Mouse (Mus musculus) ES-E14 (cell line): Measurements from ENCODE around the gene Susd2.

Source experiments
- CHD2 ChIP-seq: IDR thresholded peaks from 2 replicates; pipeline ENCODE4 v1.6.1; 2014; ENCODE audit warnings: mild to moderate bottlenecking, low read depth, low read length, inconsistent platforms
- MAFK ChIP-seq: IDR thresholded peaks from 2 replicates; pipeline ENCODE4 v1.6.1; 2014; ENCODE audit warnings: mild to moderate bottlenecking, low read depth, low read length, inconsistent platforms; ENCODE audit not compliant: insufficient read depth
- ZC3H11A ChIP-seq: IDR thresholded peaks from 2 replicates; pipeline ENCODE4 v1.6.1; 2012; ENCODE audit warnings: low read depth, mild to moderate bottlenecking, inconsistent platforms, low read length, borderline replicate concordance
- ZNF384 ChIP-seq: IDR thresholded peaks from 2 replicates; pipeline ENCODE4 v1.6.1; 2012; ENCODE audit warnings: low read depth, low read length, inconsistent platforms

DNA sequence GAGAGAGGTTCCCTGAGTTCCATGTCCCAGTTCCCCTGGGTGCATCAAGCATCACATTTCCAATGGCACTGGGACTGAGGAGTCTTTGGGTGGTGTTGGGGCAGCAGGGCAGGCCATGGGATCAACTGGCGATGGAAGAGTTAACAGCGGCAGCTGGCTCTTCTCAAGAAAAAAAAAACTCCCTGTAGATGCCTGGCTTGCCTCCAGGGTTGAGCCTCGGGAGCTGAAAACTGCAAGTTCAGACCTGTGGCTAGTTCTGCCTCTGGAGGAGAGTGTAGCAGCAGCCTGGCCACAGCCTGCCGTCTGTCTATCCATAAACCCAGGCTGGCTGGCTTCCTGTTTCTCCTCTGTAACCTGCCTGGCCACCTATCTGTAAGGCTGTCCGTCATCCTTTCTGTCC is 54.7 kb downstream of the Susd2 start, which contains the start of gene Ggt5:
- TF ChIP-seq MAFK (no peak), ZNF384 (peak; percentile 43; the same call in 1 of the 2 replicates), CHD2 (no peak), ZC3H11A (no peak)
